Mouse (Mus musculus) CH12.LX (cell line): ENCODE data around the gene Cmip.

ENCODE experiments used
- CHD1 ChIP-seq: IDR thresholded peaks from 2 replicates; pipeline ENCODE4 v1.6.1; 2012; ENCODE audit warnings: low read depth, low read length, improper control_type of control experiment, inconsistent platforms
- CHD2 ChIP-seq: IDR thresholded peaks from 2 replicates; pipeline ENCODE4 v1.6.1; 2011; ENCODE audit warnings: low read length, improper control_type of control experiment
- CTCF ChIP-seq, 2 experiments: IDR thresholded peaks in 1 of 2; conservative IDR thresholded peaks in 1 of 2; 2 replicates each; pipeline ENCODE4 v1.5.1; 2011 to 2012; ENCODE audit warnings: low read depth in 2 of 2, low read length in 2 of 2, improper control_type of control experiment in 1 of 2, inconsistent platforms in 1 of 2, mild to moderate bottlenecking in 1 of 2, moderate library complexity in 1 of 2
- ETS1 ChIP-seq: conservative IDR thresholded peaks from 2 replicates; pipeline ENCODE4 v1.6.1; 2012; ENCODE audit warnings: low read depth, mild to moderate bottlenecking, inconsistent platforms, low read length, improper control_type of control experiment, moderate library complexity
- MXI1 ChIP-seq: IDR thresholded peaks from 2 replicates; pipeline ENCODE4 v1.6.1; 2011; ENCODE audit warnings: mild to moderate bottlenecking, low read depth, low read length, improper control_type of control experiment
- RCOR1 ChIP-seq: conservative IDR thresholded peaks from 2 replicates; pipeline ENCODE4 v1.6.1; 2012; ENCODE audit warnings: low read depth, mild to moderate bottlenecking, inconsistent platforms, low read length, improper control_type of control experiment

DNA sequence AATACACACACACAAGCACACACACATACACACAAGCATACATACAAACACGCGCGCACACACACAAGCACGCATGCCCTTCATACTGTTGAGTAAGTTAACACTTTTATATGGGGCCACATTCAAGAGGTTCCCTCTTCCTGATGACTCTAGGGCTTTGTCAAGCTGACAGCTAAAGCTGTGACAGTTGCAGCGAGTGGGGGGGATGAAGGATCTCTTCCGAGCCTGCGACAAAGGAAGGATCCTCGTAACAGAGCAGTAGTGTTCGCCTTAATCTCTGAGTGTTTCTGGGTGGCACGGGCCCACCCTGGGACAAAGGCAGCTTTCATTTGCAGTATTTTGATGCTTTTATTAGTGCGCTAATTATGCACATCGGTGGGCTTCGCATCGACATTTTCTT, 145.0 kb downstream of the Cmip start:
- no peak for TF ChIP-seq CHD1
- no peak for TF ChIP-seq RCOR1
- TF ChIP-seq CHD2: no peak
- TF ChIP-seq ETS1: no peak
- no peak for TF ChIP-seq CTCF (conservative IDR thresholded peaks at IDR 0.05 in 1 of 2, IDR thresholded peaks at IDR 0.05 in 1 of 2; ENCODE audit: low read depth in 2 of 2, low read length in 2 of 2)
- TF ChIP-seq MXI1: no peak
